Mouse (Mus musculus) testis, adult 2 months (tissue): ENCODE data around the gene Chchd6.

Experiments
- CTCF ChIP-seq: fragments of 200-500 bp; IDR thresholded peaks from 2 replicates; pipeline ENCODE4 v1.5.1; 2012; ENCODE audit warnings: low read depth, mild to moderate bottlenecking, inconsistent platforms, low read length, moderate library complexity; ENCODE audit not compliant: control insufficient read depth, insufficient read depth, insufficient replicate concordance
- POLR2A ChIP-seq: fragments of 200-500 bp; IDR thresholded peaks from 2 replicates; pipeline ENCODE4 v1.6.1; 2012; ENCODE audit warnings: low read depth, mild to moderate bottlenecking, inconsistent platforms, low read length, moderate library complexity; ENCODE audit not compliant: control insufficient read depth

- TF ChIP-seq POLR2A, result no peak
- TF ChIP-seq CTCF, result no peak
Measured at GRCm38 (mm10) chr6:89459634-89460033, 135.8 kb downstream of the Chchd6 start.
